Mouse (Mus musculus): Measurements from ENCODE around the gene Tbc1d16. TPM values are rescaled to one million over a fixed set of nuclear protein-coding genes. Genes with fewer than 3 reads are reported as not detected.
"Not testable (repeated sequence)": the region's sequence is repeated elsewhere in the genome, so short reads cannot be mapped to it uniquely, and the experiment has no call there.

Gene Tbc1d16
- polyA plus RNA-seq, 1 experiment from 2014 or later: 18.7 TPM

DNA sequence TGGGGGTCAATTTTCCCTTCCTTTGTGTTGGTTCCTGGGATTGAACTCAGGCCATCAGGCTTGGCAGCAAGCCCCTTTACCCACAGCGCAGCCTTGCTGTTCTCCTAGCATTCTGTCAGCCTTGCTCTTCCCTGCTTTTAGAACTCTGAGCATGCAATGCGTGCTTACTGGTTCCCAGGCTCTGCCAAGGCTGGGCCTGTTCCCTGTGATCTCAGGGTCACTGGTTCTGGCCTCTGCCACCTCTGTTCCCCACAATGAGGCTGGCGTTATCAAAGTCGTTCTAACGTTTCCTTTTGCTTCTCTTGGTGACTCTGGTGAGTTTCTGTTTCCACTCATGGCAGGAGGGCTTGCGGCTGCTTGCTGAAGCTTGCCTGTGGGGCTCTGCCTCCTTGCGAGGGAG lies 110.4 kb downstream of the Tbc1d16 start:
- Histone ChIP-seq H3K4me1 (0 out of 2 replicates have a peak, but pooled peaks cover 3% of the 10 kb centered on the region), H3K9me3 (no peaks in the 10 kb centered on the region), H3K27me3 (replicated peaks) (no peaks in the 10 kb centered on the region), H3K36me3 (no peaks in the 10 kb centered on the region), H3K27ac (no peak overlapping the region), H3K4me2 (no peak overlapping the region), H3K4me3 (replicated peaks) (no peak overlapping the region), H3K9ac (no peak overlapping the region)
- 56% methylated on average over 7 of the region's 7 CpGs for WGBS
- no peak for ATAC-seq (ENCODE audit: insufficient read depth, low FRiP score, low read depth)

DNA sequence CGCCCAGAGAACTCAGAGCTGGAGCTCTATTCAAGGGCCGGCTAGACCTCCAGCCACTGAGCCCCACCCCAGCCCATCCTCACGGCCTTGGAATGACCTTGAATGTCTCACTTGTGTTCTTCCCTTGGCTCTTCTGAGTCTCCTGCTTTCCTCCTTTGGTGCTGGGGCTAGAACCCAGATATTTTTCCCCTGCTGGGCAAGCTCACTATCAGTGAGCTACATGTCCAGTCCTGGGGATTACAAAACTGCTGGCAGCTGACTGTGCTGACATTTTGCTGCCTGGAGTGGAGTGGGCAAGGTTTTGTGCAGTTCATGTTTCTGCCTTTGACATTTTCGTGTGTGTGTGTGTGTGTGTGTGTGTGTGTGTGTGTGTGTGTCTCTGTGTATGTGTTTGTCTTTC lies 111.3 kb downstream of the Tbc1d16 start:
- 0 out of 2 replicates have a peak, but pooled peaks cover 3% of the 10 kb centered on the region for H3K4me1 ChIP-seq
- H3K36me3 ChIP-seq: no peaks in the 10 kb centered on the region
- H3K4me2 ChIP-seq: no peak overlapping the region
- H3K9ac ChIP-seq: no peak overlapping the region
- no peak overlapping the region for H3K4me3 ChIP-seq (replicated peaks)
- H3K27ac ChIP-seq: no peak overlapping the region
- WGBS: 58% methylated on average over 4 of the region's 4 CpGs
- H3K27me3 ChIP-seq (replicated peaks): no peaks in the 10 kb centered on the region
- no peaks in the 10 kb centered on the region for H3K9me3 ChIP-seq
- ATAC-seq (ENCODE audit: insufficient read depth, low FRiP score, low read depth): no peak

DNA sequence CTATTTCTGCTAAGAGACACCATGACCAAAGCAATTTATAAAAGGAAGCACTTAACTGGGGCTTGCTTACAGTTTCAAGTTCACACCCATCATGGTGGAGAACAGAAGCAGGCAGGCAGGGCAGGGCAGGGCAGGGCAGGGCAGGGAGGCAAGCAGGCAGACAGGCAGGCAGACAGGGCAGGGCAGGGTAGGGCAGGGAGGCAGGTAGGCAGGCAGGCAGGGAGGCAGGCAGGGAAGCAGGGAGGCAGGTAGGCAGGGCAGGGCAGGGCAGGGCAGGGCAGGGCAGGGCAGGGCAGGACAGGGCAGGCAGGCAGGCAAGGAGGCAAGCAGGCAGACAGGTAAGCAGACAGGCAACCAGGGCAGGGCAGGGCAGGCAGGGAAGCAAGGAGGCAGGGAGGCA lies 115.6 kb downstream of the Tbc1d16 start:
- H3K9ac ChIP-seq: no peak overlapping the region
- no peak overlapping the region for H3K4me3 ChIP-seq (replicated peaks)
- 0 out of 2 replicates have a peak, but pooled peaks cover 5% of the 10 kb centered on the region for H3K4me1 ChIP-seq
- H3K36me3 ChIP-seq: no peaks in the 10 kb centered on the region
- H3K4me2 ChIP-seq: no peak overlapping the region
- 0 out of 2 replicates have a peak, but pooled peaks cover 1% of the 10 kb centered on the region for H3K27me3 ChIP-seq (replicated peaks)
- no peak for ATAC-seq (ENCODE audit: insufficient read depth, low FRiP score, low read depth)
- H3K27ac ChIP-seq: no peak overlapping the region
- no peaks in the 10 kb centered on the region for H3K9me3 ChIP-seq

DNA sequence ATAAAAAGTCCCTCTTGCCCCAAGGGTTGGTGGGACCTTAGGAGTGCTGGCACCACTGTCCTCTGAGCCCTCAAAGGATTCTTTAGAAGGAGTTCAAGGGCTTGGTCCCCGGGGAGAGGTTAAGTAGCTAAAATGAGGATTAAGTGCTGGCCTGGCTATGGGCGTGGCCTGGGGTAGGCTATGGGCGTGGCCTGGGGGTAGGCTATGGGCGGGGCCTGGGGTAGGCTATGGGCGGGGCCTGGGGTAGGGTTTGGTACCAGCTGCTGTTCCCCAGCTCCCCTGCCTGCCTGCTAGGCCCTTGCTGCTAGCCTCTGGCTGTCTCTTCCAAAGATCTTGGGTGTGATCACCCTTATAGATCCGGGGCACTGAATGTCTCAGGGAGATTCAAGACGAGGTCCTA lies 117.0 kb downstream of the Tbc1d16 start:
- ATAC-seq (ENCODE audit: insufficient read depth, low FRiP score, low read depth): peak; percentile 21; the same call in 1 of the 2 replicates
- 0 out of 2 replicates have a peak, but pooled peaks cover 6% of the 10 kb centered on the region for H3K4me1 ChIP-seq
- H3K36me3 ChIP-seq: no peaks in the 10 kb centered on the region
- no peak overlapping the region for H3K27ac ChIP-seq
- no peaks in the 10 kb centered on the region for H3K9me3 ChIP-seq
- no peak overlapping the region for H3K9ac ChIP-seq
- H3K4me3 ChIP-seq (replicated peaks): no peak overlapping the region
- H3K4me2 ChIP-seq: no peak overlapping the region
- H3K27me3 ChIP-seq (replicated peaks): 0 out of 2 replicates have a peak, but pooled peaks cover 3% of the 10 kb centered on the region
- WGBS: 13% methylated on average over 5 of the region's 7 CpGs

DNA sequence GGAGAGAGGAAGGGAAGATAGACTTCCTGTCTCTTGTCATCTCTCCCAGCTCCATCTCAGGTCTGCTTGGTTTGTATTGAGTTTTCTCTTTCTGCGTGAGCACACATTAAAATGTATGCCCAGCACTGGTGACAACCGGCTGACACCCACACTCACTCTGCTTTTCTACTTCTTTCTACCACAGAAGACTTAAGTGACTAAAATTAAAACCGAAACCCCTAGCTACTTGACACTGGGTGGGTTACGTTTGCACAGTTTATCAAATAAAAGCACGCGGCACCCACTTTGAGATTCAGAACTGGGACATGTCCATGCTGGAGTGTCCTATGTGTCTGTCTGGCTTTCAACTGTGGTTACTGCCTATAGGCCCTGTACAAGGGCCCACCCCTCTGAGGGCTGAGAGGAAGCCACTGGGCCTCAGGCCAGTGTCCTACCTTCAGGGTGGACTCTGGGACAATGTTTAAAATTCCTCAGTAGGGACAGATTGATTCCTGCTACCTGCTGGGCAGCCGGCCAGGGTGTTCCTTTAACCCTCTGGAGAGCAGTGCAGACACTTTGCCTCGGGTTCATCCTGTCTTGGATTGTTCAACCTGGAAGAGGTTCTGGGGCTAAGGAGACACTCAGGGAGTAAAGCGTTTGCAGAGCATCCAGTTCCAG lies 118.8 kb downstream of the Tbc1d16 start:
- no peaks in the 10 kb centered on the region for H3K36me3 ChIP-seq
- H3K27me3 ChIP-seq (replicated peaks): 0 out of 2 replicates have a peak, but pooled peaks cover 3% of the 10 kb centered on the region
- ATAC-seq (ENCODE audit: insufficient read depth, low FRiP score, low read depth): no peak
- WGBS: 57% methylated on average over 9 of the region's 9 CpGs
- H3K9ac ChIP-seq: no peak overlapping the region
- no peak overlapping the region for H3K27ac ChIP-seq
- H3K9me3 ChIP-seq: no peaks in the 10 kb centered on the region
- H3K4me2 ChIP-seq: no peak overlapping the region
- H3K4me3 ChIP-seq (replicated peaks): no peak overlapping the region
- peaks cover 14% of the 10 kb centered on the region for H3K4me1 ChIP-seq

DNA sequence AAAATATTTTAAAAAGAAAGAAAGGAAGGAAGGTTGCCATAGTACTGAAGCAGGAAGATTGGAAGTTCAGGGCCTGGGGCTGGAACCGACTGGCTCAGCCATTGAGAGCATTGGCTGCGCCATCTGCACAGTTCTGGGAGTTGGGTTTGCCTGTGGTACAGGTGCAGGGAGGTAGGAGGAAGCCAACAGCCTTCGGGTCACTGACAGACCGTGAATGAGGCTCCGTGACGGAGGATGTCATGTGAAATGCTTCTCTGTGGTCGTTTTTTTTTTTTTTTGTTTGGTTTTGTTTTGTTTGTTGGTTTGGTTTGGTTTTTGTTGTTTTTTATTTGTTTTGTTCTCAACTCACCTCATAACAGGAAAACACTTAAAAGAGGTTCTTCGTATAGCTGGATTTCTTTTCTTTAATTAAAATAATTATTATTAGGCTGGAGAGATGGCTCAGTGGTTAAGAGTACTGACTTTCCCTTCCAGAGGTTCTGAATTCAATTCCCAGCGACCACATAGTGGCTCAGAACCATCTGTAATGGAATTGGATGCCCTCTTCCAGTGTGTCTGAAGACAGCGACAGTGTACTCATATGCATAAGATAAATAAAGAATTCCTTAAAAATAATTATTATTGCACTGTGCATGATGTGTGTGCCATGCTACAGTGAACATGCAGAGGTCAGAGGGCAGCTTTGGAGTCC lies 119.6 kb downstream of the Tbc1d16 start:
- no peak overlapping the region for H3K4me2 ChIP-seq
- H3K27me3 ChIP-seq (replicated peaks): 0 out of 2 replicates have a peak, but pooled peaks cover 3% of the 10 kb centered on the region
- H3K36me3 ChIP-seq: no peaks in the 10 kb centered on the region
- H3K4me1 ChIP-seq: peaks cover 14% of the 10 kb centered on the region
- no peak overlapping the region for H3K4me3 ChIP-seq (replicated peaks)
- ATAC-seq (ENCODE audit: insufficient read depth, low FRiP score, low read depth): no peak
- H3K27ac ChIP-seq: no peak overlapping the region
- 80% methylated on average over 10 of the region's 10 CpGs for WGBS
- H3K9me3 ChIP-seq: no peaks in the 10 kb centered on the region
- H3K9ac ChIP-seq: no peak overlapping the region

DNA sequence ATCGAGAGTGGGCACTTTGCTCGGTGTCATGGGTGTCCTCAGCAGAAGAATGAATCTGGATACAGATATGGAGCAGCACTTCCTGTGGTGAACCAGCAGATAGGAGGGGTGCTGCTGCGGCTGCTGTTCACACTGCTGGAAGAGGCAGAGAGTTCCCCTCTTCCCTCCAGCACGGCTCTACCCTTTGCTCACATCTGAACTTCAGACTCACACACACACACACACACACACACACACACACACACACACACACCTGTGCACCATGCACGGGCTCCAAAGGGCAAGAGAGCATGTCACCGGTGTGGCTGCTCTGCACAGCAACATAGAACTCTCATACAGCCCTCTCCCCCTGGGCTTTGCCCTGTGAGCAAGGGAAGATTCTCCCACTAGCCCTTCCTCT lies 122.0 kb downstream of the Tbc1d16 start:
- Histone ChIP-seq H3K9ac (no peak overlapping the region), H3K4me3 (replicated peaks) (no peak overlapping the region), H3K4me1 (peaks cover 12% of the 10 kb centered on the region), H3K36me3 (no peaks in the 10 kb centered on the region), H3K4me2 (no peak overlapping the region), H3K27ac (no peak overlapping the region), H3K9me3 (no peaks in the 10 kb centered on the region), H3K27me3 (replicated peaks) (0 out of 2 replicates have a peak, but pooled peaks cover 3% of the 10 kb centered on the region)
- no peak for ATAC-seq (ENCODE audit: insufficient read depth, low FRiP score, low read depth)
- WGBS: 38% methylated on average over 6 of the region's 6 CpGs

DNA sequence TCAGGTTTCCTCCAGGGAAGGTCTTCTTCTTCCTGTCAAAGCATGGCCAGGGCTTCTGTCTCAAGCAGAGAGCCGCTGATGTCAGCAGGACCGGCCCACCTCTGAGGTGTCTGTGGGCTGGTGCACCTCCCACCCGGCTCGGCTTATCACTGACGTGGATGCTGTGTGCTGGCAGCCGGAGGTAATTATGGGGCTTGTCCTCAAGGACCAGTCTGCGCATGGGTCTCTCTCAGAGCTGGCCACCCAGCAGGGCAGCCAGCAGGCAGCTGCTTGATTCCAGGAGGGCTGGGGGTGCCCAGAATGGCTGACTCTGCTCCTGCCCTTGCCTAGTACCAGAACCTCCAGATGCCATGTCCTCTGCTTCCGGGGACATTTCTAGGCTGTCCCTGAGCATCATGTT lies 122.6 kb downstream of the Tbc1d16 start:
- Histone ChIP-seq H3K4me3 (replicated peaks) (no peak overlapping the region), H3K27ac (no peak overlapping the region), H3K4me2 (no peak overlapping the region), H3K4me1 (peaks cover 12% of the 10 kb centered on the region), H3K9ac (no peak overlapping the region), H3K36me3 (no peaks in the 10 kb centered on the region), H3K9me3 (no peaks in the 10 kb centered on the region), H3K27me3 (replicated peaks) (0 out of 2 replicates have a peak, but pooled peaks cover 3% of the 10 kb centered on the region)
- no peak for ATAC-seq (ENCODE audit: insufficient read depth, low FRiP score, low read depth)
- 43% methylated on average over 8 of the region's 8 CpGs for WGBS

DNA sequence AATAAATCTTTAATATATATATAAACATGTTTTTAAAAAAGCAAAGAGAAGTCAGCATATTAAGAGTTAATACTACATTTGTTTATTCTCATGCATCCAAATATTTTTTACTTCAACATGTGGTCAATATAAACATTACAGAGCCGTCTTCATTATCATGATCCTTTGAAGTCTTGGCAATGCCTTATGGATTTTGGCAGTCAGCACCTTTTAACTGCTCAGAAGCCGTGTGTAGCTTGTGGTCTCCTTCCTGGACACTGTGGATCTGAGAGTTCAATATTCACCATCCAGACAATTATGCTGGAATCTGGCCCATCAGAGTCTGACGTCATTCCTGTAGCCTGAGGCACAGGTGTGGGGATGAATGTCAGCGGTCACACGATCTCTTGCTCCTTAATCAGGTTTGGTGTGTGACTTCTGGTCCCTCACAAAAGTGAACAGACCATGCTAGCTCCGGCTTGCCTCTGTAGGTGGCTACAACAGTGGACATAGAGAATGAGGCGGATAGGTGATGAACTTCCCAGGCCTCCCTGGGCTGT lies 123.2 kb downstream of the Tbc1d16 start:
- Histone ChIP-seq H3K36me3 (no peaks in the 10 kb centered on the region), H3K27ac (no peak overlapping the region), H3K9me3 (no peaks in the 10 kb centered on the region), H3K9ac (no peak overlapping the region), H3K4me2 (no peak overlapping the region), H3K4me1 (peaks cover 12% of the 10 kb centered on the region), H3K4me3 (replicated peaks) (no peak overlapping the region), H3K27me3 (replicated peaks) (0 out of 2 replicates have a peak, but pooled peaks cover 3% of the 10 kb centered on the region)
- ATAC-seq (ENCODE audit: insufficient read depth, low FRiP score, low read depth): no peak
- 58% methylated on average over 7 of the region's 7 CpGs for WGBS

DNA sequence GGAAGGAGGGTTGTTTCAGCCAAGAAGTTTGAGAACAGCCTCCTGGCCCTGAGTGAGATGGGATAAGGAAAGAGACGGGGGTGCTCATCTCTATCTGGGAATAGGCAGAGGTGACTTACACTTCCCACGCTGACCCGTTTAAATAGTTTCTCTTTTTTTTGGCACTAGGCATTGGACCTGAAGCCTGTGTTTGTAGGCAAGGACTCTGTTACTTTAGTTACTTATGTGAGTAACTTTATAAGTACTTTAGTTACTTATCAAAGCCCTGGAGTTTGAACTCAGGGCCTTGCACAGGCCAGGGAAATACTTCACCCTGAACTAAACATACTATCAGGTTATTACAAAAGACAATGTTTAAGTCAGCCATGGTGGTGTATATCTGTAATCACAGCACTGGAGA lies 124.3 kb downstream of the Tbc1d16 start:
- Histone ChIP-seq H3K27me3 (replicated peaks) (0 out of 2 replicates have a peak, but pooled peaks cover 3% of the 10 kb centered on the region), H3K4me1 (peaks cover 12% of the 10 kb centered on the region), H3K4me3 (replicated peaks) (no peak overlapping the region), H3K36me3 (no peaks in the 10 kb centered on the region), H3K9ac (no peak overlapping the region), H3K4me2 (no peak overlapping the region), H3K27ac (no peak overlapping the region), H3K9me3 (no peaks in the 10 kb centered on the region)
- no peak for ATAC-seq (ENCODE audit: insufficient read depth, low FRiP score, low read depth)
- 85% methylated on average over 3 of the region's 3 CpGs for WGBS

DNA sequence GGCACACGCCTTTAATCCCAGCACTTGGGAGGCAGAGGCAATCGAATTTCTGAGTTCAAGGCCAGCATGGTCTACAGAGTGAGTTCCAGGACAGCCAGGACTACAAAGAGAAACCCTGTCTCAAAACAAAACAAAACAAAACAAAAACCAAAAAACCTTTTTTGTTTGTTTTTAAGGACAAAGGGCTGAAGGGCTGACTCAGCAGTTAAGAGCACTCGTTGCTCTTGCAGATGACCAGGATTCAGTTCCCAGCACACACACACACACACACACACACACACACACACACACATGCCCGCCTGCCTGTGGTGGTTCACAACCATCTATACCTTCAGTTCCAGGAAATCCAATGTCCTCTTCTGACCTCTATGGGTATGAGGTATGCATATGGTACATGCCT lies 127.9 kb downstream of the Tbc1d16 start:
- not testable (repeated sequence) for H3K4me3 ChIP-seq (replicated peaks); H3K27ac ChIP-seq; H3K4me2 ChIP-seq; H3K4me1 ChIP-seq; H3K36me3 ChIP-seq; H3K27me3 ChIP-seq (replicated peaks); H3K9ac ChIP-seq; ATAC-seq (ENCODE audit: insufficient read depth, low FRiP score, low read depth); H3K9me3 ChIP-seq
- 70% methylated on average over 4 of the region's 4 CpGs for WGBS

DNA sequence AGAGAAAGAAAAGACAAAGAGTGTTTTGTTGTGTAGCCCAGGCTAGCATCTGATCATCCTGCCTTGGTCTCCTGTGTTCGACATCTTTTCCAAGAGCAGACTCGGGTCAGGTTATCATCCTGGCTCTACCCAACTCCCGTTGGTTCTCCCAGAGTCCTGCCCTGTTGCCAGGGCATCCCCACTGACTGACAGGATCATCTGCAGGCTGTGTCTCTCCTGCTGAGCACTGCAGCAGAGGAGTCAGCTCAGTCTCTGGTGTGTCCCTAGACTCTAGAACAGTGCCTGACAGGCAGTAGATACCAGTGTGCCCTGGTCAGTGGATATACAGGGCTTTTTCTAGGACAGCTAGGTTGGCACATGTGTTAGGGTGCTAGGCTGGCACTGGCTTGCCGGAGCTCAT lies 130.1 kb downstream of the Tbc1d16 start:
- Histone ChIP-seq H3K36me3 (no peaks in the 10 kb centered on the region), H3K4me1 (0 out of 2 replicates have a peak, but pooled peaks cover 4% of the 10 kb centered on the region), H3K9me3 (no peaks in the 10 kb centered on the region), H3K27ac (no peak overlapping the region), H3K4me2 (no peak overlapping the region), H3K9ac (no peak overlapping the region), H3K27me3 (replicated peaks) (0 out of 2 replicates have a peak, but pooled peaks cover 3% of the 10 kb centered on the region), H3K4me3 (replicated peaks) (no peak overlapping the region)
- no peak for ATAC-seq (ENCODE audit: insufficient read depth, low FRiP score, low read depth)
- 64% methylated on average over 4 of the region's 4 CpGs for WGBS
